In genomic region chr9:35135575-35135974, GRCm38 (mm10) we compare ENCODE assay signal across 1 mouse cellular context.
TF ChIP-seq lines count a peak whose summit lies in the region.

No protein-coding gene starts in this region.

TF ChIP-seq in MEL, 35 proteins besides CTCF, POLR2A, EP300 and RAD21 (continued from another document):
- TF ChIP-seq USF1 (IDR thresholded peaks at IDR 0.05; ENCODE audit: low read depth, low read length) (no peak), POLR2AphosphoS5 (IDR thresholded peaks at IDR 0.05; ENCODE audit: borderline replicate concordance, low read depth, low read length) (no peak), KAT2A (conservative IDR thresholded peaks at IDR 0.05; ENCODE audit: low read depth, low read length) (no peak), GATA1 (IDR thresholded peaks at IDR 0.05; ENCODE audit: low read depth, low read length) (no peak), JUND (IDR thresholded peaks at IDR 0.05; ENCODE audit: low read depth, low read length) (no peak), ZMIZ1 (IDR thresholded peaks at IDR 0.05; ENCODE audit: low read depth, low read length) (no peak), NRF1 (IDR thresholded peaks at IDR 0.05; ENCODE audit: insufficient read depth, low read depth, low read length, poor library complexity, severe bottlenecking) (no peak), POLR2AphosphoS2 (IDR thresholded peaks at IDR 0.05; ENCODE audit: low read length) (no peak), MAX (IDR thresholded peaks at IDR 0.05; ENCODE audit: low read length) (no peak), TBP (IDR thresholded peaks at IDR 0.05; ENCODE audit: low read depth, low read length) (no peak), E2F4 (IDR thresholded peaks at IDR 0.05; ENCODE audit: borderline replicate concordance, low read depth, low read length) (no peak), MYC (IDR thresholded peaks at IDR 0.05; ENCODE audit: low read depth, low read length) (no peak), MYB (IDR thresholded peaks at IDR 0.05; ENCODE audit: low read depth, low read length) (no peak)
